Mouse (Mus musculus) kidney, embryonic 16.5 days (tissue): ENCODE data around the gene Ubb. TPM values are rescaled to one million over a fixed set of nuclear protein-coding genes. Genes with fewer than 3 reads are reported as not detected.

Experiments
- ATAC-seq: fragments of 200-750 bp; cut with Nextera tagmentation; 2 replicates; pipeline ENCODE4 v1.8.0; 2017; ENCODE audit warnings: moderate TSS enrichment; ENCODE audit not compliant: low FRiP score, low TSS enrichment
- H3K27ac ChIP-seq: fragments of 300-500 bp; sonication (generic); 2 replicates; pipeline ENCODE4 v1.5.1; 2014; ENCODE audit warnings: low read length
- H3K27me3 ChIP-seq: fragments of 300-500 bp; sonication (generic); 2 replicates; pipeline ENCODE4 v1.6.1; 2014; ENCODE audit warnings: low read length, control low read depth, mixed read lengths; ENCODE audit not compliant: insufficient read depth
- H3K36me3 ChIP-seq: fragments of 300-500 bp; sonication (generic); 2 replicates; pipeline ENCODE4 v1.6.1; 2014; ENCODE audit warnings: low read length, control low read depth, mixed read lengths; ENCODE audit not compliant: insufficient read depth
- H3K4me1 ChIP-seq: fragments of 300-500 bp; sonication (generic); 2 replicates; pipeline ENCODE4 v1.6.1; 2014; ENCODE audit warnings: low read length, control low read depth, mixed read lengths; ENCODE audit not compliant: insufficient read depth
- H3K4me2 ChIP-seq: fragments of 300-500 bp; sonication (generic); replicated peaks from 2 replicates; pipeline ENCODE4 v1.6.1; 2014; ENCODE audit warnings: low read depth, low read length
- H3K4me3 ChIP-seq: fragments of 300-500 bp; sonication (generic); 2 replicates; pipeline ENCODE4 v1.5.1; 2014; ENCODE audit warnings: mild to moderate bottlenecking, low read length
- H3K9ac ChIP-seq: fragments of 300-500 bp; sonication (generic); replicated peaks from 2 replicates; pipeline ENCODE4 v1.6.1; 2014; ENCODE audit warnings: low read length
- H3K9me3 ChIP-seq: fragments of 300-500 bp; sonication (generic); 2 replicates; pipeline ENCODE4 v1.6.1; 2016; ENCODE audit warnings: low read length, control low read depth
- WGBS: fragments of 180-500 bp; shearing (Covaris S2); extraction: QIAGEN DNeasy Blood & Tissue Kit; methylation state at CpG from one replicate; pipeline ENCODE4 v1.1.7; 2014; 5-methylcytosine and 5-hydroxymethylcytosine counted together
- polyA plus RNA-seq: library from polyadenylated mRNA; unstranded; fragments of >200 nt; fragmentation: Nextera tagmentation; extraction: Ambion mirVana; gene quantifications from 2 replicates; pipeline ENCODE4 v1.2.1, GENCODE M21; 2015

Ubb gene
- polyA plus RNA-seq, 1 experiment from 2014 or later: 3,391 TPM

DNA sequence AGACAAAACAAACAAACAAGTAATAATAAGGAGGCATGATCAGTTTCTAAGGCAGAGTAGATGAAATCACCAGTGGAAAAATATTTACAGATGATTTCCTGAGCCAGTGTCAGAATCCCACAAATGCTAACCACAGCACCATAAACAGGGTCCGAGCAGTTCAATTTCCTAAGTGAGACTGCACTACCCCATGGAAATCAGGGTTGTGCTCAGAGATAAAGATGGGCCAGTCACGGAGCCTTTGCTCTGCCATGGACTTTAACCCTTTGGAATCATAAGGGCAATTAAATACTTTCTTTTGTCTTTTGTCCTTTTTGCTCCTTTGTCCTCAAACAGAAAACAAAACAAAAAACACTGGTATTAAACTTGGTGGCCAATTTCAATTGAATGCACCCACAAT is 28.7 kb upstream of the Ubb start:
- no peak overlapping the region for H3K9ac ChIP-seq
- 67% methylated on average over 2 of the region's 2 CpGs for WGBS
- H3K9me3 ChIP-seq: no peaks in the 10 kb centered on the region
- H3K36me3 ChIP-seq: no peaks in the 10 kb centered on the region
- no peaks in the 10 kb centered on the region for H3K4me1 ChIP-seq
- H3K4me3 ChIP-seq: no peak overlapping the region
- no peak for ATAC-seq
- H3K27me3 ChIP-seq: no peaks in the 10 kb centered on the region
- no peak overlapping the region for H3K27ac ChIP-seq
- no peak overlapping the region for H3K4me2 ChIP-seq

DNA sequence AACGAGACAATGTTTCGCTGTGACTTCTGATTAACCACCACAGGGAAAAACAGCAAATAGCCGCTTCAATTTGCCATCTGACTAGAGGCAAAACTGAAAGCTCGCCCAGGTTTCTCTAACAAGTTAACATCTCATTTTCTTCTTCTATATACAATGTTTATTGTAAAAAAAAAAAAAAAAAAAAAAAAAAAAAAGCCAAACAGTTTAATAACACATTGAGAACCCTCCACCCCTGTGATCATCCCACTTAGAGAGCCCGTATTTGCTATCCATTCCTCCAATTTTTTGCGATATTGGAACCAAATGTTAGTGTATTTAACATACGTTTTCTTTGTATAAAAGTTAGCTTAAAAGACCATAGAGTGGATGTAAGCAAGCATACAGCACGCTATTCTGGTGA is 13.9 kb upstream of the Ubb start:
- ATAC-seq: no peak
- no peak overlapping the region for H3K4me3 ChIP-seq
- H3K9me3 ChIP-seq: no peaks in the 10 kb centered on the region
- H3K9ac ChIP-seq: no peak overlapping the region
- no peaks in the 10 kb centered on the region for H3K36me3 ChIP-seq
- 0 out of 2 replicates have a peak, but pooled peaks cover 7% of the 10 kb centered on the region for H3K4me1 ChIP-seq
- peaks cover 7% of the 10 kb centered on the region; the same call in 1 of the 2 replicates for H3K27me3 ChIP-seq
- no peak overlapping the region for H3K27ac ChIP-seq
- no peak overlapping the region for H3K4me2 ChIP-seq
- WGBS: 91% methylated on average over 8 of the region's 8 CpGs

DNA sequence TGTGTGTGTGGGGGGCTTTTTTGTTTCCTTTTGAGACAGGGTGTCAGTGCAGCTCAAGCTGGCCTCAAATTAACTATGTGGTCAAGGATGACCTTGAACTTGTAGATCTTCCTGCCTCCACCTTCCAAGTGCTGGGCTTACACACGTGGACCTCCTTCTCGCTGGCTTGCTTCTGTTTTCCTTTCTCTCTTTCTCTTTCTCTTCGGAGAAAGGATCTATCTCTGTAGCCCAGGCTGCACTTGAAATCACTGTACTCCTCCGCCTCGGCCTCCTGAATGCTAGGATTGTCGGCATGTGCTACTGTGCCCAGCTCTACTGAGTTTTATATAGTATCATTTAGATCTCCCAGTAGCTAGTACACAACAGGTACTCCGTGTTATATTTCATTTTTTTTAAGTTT is 13.4 kb upstream of the Ubb start:
- H3K4me1 ChIP-seq: 0 out of 2 replicates have a peak, but pooled peaks cover 7% of the 10 kb centered on the region
- H3K4me3 ChIP-seq: 0 out of 2 replicates have a peak overlapping the region, but pooled peaks have one; percentile 8
- no peaks in the 10 kb centered on the region for H3K36me3 ChIP-seq
- 28% methylated on average over 7 of the region's 7 CpGs for WGBS
- H3K27ac ChIP-seq: no peak overlapping the region
- no peak overlapping the region for H3K9ac ChIP-seq
- H3K9me3 ChIP-seq: no peaks in the 10 kb centered on the region
- no peak overlapping the region for H3K4me2 ChIP-seq
- H3K27me3 ChIP-seq: peaks cover 7% of the 10 kb centered on the region; the same call in 1 of the 2 replicates
- no peak for ATAC-seq

DNA sequence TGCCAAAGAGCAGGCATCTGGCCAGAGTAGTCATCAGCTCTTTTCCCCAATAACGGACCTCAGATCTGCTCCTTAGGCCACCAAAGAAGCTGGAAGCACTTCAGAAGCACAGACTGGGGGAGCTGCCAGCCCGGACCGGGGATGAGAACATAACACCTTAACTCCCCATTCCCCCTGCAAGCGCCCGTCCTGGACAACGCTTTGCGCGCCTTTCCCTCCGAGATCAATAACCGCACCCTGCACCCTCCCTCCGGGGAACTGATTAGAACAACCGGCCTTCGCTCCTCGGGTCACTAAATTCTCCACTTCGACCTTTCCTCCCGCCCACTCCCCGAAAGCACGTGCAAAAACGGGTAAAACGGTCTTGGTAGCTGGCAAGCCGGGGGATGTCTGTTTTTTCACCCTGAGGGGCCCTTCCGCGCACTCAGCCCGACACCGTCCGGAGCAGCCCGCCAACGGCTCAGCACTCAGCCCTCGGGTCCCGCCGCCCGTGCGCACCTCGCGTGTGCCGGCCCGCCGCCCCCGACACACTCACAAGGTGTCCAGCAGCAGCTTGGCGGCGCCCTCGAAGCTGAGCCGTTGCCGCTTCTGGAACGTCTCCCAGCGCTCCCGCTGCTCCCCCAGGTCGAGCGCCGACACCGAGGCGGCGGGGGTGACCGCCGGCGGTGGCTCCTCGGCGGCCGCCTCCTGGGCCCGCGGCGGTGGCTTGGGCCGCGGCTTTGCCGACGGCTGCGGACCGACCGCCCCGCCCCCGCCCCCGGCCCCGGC is 12.5 kb upstream of the Ubb start:
- H3K36me3 ChIP-seq: no peaks in the 10 kb centered on the region
- peak overlapping the region; percentile 51 for H3K27ac ChIP-seq
- peak overlapping the region; percentile 98 for H3K4me2 ChIP-seq
- peak overlapping the region; percentile 89 for H3K9ac ChIP-seq
- peak; percentile 81 for ATAC-seq
- under 1% methylated on average over 63 of the region's 73 CpGs for WGBS
- peaks cover 7% of the 10 kb centered on the region; the same call in 1 of the 2 replicates for H3K27me3 ChIP-seq
- H3K4me3 ChIP-seq: peak overlapping the region; percentile 77
- no peaks in the 10 kb centered on the region for H3K9me3 ChIP-seq
- H3K4me1 ChIP-seq: 0 out of 2 replicates have a peak, but pooled peaks cover 7% of the 10 kb centered on the region

DNA sequence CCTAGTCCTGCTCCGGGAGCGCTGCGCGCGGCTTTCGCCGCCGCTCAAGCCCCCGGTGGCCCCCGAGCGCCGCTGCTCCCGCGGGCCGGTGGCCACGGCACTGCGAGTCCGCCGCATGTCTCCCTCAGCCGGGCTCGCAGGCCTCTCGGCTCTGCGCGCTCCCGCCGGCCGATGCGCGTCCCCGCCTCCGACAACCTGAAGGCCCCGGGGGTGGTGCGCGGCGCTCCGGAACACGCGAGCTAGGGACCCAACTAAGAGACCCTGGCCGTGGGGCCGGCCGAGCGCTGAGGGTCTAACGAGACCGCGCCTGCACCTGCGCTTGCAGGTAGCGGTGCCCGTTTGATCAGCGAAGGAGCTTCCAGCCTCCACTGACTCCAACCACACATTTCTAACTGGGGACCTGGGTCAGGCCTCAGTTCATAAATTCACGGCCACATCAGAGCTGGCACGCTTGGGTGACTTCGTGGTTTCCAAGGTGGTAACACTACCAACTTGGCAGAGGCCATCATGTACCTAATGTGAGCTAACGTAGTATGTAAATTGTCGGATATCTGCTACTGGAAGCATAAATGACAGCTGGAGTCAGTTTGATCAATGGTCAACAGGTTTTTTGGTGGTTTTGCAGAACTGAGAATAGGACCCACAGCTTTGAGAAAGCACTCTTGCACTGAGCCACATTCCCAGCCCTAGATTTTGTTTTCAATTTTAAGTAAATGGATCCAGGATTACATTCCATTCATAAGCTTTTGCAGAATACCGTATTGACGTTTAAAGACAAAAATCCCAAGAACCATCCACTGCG is 11.7 kb upstream of the Ubb start, which contains the start of gene Cenpv:
TSS of gene Cenpv (minus strand) at position 173 of the 802 bp plus-strand sequence.
- Histone ChIP-seq H3K4me3 (peak within 1 kb of the TSS; percentile 77), H3K4me2 (peak within 1 kb of the TSS; percentile 98), H3K4me1 (0 out of 2 replicates have a peak, but pooled peaks cover 7% of the 10 kb centered on the region), H3K9me3 (no peaks in the 10 kb centered on the region), H3K9ac (peak within 1 kb of the TSS; percentile 89), H3K27ac (peak within 1 kb of the TSS; percentile 51), H3K36me3 (no peaks in the 10 kb centered on the region), H3K27me3 (peaks cover 7% of the 10 kb centered on the region; the same call in 1 of the 2 replicates)
- WGBS: 6% methylated on average over 48 of the region's 57 CpGs
- peak; percentile 73 for ATAC-seq

DNA sequence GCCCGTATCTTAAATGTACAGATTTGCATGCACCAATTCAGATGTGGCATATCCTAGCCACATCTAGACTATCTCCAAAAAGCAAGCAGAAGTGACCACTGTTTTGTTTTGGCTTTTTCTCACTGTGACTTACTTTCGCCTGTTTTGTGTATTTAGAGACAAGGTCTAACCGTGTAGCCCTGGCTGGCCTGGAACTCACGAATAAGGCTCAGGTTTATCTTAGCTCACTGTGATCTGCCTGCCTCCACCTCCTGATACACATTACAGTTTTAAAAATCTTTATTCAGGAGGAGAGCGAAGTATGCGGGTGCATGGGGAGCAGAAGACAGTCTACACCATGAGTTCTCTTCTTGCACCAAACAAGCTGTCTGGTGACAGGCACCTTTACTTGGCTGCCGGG is 10.8 kb upstream of the Ubb start:
- H3K4me2 ChIP-seq: no peak overlapping the region
- ATAC-seq: no peak
- peaks cover 7% of the 10 kb centered on the region; the same call in 1 of the 2 replicates for H3K27me3 ChIP-seq
- H3K27ac ChIP-seq: no peak overlapping the region
- no peaks in the 10 kb centered on the region for H3K36me3 ChIP-seq
- H3K4me3 ChIP-seq: no peak overlapping the region
- H3K9me3 ChIP-seq: no peaks in the 10 kb centered on the region
- no peak overlapping the region for H3K9ac ChIP-seq
- H3K4me1 ChIP-seq: 0 out of 2 replicates have a peak, but pooled peaks cover 7% of the 10 kb centered on the region
- WGBS: 80% methylated on average over 7 of the region's 7 CpGs

DNA sequence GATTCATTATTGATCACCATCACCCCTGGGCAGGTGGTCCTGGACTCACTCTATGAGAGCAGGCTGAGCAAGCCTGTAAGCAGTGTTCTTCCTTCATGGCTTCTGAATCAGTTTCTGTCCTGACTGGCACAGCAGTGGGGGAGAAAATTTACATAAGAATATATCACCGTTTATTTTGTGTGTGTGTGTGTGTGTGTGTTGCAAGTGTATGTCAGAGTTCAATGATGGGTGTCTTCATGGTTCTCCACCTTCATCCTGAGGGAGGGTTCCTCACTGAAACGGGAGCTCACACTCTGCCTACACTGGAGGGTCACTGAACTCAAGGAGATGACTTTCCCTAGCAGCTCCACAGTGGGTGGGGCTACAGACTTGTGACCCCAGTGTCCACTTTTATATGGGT is 10.0 kb upstream of the Ubb start:
- Histone ChIP-seq H3K27ac (no peak overlapping the region), H3K27me3 (peaks cover 7% of the 10 kb centered on the region; the same call in 1 of the 2 replicates), H3K9me3 (no peaks in the 10 kb centered on the region), H3K36me3 (no peaks in the 10 kb centered on the region), H3K4me1 (0 out of 2 replicates have a peak, but pooled peaks cover 7% of the 10 kb centered on the region), H3K4me2 (no peak overlapping the region), H3K4me3 (no peak overlapping the region), H3K9ac (no peak overlapping the region)
- WGBS: 43% methylated on average over 2 of the region's 2 CpGs
- ATAC-seq: no peak

DNA sequence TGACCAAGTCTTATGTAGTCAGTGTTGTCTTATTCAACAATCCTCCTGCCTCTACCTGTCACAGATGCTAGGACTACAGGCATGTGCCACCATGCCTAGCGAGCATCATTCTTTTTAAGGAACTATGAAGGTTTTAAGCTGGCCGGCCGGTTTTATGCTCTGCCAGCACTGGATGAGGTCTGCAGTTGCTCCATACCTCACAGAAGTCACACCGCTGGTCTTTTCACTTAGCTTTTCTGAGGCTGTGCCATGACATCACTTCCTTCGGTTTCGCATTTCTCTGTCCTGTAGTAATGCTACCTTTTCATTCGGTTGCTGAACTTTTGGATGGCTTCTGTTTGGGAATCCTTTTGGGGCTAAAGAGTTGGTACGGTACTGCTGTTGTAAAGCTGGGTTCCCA is 9.4 kb upstream of the Ubb start:
- H3K9me3 ChIP-seq: no peaks in the 10 kb centered on the region
- H3K27me3 ChIP-seq: peaks cover 7% of the 10 kb centered on the region; the same call in 1 of the 2 replicates
- H3K4me2 ChIP-seq: no peak overlapping the region
- whole genome bisulfite sequencing: 74% methylated on average over 8 of the region's 8 CpGs
- no peaks in the 10 kb centered on the region for H3K36me3 ChIP-seq
- H3K9ac ChIP-seq: no peak overlapping the region
- 0 out of 2 replicates have a peak, but pooled peaks cover 7% of the 10 kb centered on the region for H3K4me1 ChIP-seq
- H3K4me3 ChIP-seq: no peak overlapping the region
- no peak overlapping the region for H3K27ac ChIP-seq
- ATAC-seq: no peak

DNA sequence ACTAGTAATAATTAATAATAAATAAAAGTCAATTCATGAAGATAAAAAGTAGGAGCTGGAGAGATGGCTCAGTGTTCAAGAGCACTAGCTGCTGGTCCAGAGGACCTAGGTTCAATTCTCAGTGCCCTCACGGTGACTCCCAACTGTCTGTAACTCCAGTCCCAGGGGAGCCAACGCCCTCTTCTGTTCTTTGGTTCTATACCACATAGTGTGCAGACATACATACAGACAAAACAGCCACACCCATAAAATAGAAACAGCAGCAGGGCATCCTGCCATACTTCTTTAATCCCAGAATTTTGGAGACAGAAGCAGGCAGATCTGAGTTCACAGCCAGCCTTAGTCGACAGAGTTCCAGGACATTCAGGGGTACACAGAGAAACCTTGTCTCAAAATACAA is 7.0 kb upstream of the Ubb start:
- Histone ChIP-seq H3K4me2 (no peak overlapping the region), H3K9me3 (no peaks in the 10 kb centered on the region), H3K4me3 (no peak overlapping the region), H3K9ac (no peak overlapping the region), H3K27me3 (peaks cover 7% of the 10 kb centered on the region; the same call in 1 of the 2 replicates), H3K4me1 (peaks cover 5% of the 10 kb centered on the region; the same call in 1 of the 2 replicates), H3K27ac (no peak overlapping the region), H3K36me3 (no peaks in the 10 kb centered on the region)
- ATAC-seq: no peak
- 86% methylated on average over 3 of the region's 3 CpGs for WGBS
